Mouse (Mus musculus) ovary, postnatal 10 days (tissue): ENCODE results near the gene Mical3.

Experiments
- DNase-seq: peaks from one replicate; pipeline ENCODE4 v3.0.0; 2022; ENCODE audit warnings: low spot score

The Mical3 gene

DNA sequence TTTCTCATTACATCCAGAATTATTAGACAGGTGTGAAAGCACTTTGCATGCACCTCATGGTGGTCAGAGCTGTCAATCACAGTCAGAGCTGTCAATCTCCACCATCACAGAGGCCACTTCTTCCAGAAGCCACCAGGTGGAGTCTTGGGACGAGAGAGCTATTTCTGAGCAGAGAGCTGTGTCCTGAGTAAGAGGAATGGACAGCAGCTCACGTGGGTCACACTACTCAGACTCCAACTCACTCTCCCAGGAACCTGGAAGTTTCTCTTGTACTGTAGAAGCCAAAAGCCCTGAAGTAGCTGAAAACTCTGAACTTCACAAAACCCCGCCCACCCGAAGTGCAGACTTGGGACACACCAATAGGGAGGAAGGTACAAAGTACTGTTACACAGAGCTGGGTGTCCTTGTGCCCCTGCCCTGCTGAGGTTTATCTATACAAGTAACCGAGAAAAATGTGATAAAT, 227.3 kb downstream of the Mical3 start:
- DNase-seq = no peak

DNA sequence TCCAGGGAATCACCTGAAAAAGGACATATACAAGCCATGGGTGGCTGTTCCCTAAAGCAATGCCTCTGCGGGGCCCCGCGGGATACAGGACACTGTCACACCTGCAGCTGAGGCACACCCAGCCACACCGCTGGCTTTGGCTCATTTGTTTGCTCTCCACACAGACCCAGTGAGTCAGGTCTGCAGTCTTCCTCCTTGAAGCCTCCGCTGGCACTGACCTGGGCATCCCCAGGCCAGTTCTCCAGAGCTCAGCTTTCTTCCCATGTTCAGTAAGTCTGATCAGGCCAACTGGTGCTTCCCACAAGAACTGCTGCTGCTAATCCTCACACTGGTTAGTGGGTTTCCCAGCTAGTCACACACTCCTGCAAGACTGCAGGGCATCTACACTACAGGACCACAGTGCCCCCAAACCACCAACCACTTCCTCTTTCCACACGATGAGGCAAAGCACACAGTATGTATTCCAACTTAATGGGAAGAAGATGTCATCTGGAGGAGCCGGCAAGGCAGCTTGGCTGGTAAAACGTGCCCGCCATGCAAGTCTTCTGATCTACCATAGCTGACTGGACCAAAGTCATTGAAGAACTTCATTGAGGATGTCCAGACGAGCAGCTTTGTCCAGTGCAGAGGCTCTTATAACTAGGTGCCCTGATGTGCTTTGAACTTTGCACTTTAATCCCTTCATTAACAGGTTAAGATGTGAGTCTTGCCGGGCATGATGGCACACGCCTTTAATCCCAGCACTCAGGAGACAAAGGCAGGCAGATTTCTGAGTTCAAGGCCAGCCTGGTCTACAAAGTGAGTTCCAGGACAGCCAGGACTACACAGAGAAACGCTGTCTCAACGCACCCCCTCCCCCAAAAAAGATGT, 228.8 kb downstream of the Mical3 start:
- no peak for DNase-seq

DNA sequence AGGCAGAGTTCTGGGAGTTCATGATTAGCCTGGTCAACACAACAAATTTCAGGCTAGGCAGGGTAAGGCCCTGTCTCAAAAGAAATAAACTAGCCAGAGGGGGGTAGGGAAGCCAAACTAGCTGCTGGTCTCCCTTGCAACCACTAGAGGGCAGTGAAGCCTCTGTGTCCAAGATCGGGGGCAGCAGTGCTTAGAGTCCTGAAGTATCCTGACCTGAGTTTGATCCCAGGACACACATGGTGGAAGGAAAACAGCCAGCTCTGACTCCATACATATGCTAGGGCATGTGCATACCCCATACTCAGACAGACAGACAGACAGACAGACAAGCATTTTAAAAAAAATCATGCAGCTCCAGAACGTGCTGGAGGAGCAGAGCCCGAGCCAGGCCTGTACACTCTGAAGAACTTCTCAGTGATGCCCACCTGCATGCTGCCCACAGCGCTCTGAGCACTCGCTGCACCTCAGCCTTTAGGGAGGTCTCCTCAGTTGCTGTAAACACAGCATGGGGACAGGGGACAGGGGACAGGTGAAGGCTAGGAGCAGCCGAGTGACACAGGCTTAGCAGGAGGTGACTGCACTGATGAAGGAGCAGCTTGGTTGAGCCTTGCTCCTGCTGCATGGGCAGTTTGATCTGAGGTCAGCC, 232.5 kb downstream of the Mical3 start:
- DNase-seq = no peak

DNA sequence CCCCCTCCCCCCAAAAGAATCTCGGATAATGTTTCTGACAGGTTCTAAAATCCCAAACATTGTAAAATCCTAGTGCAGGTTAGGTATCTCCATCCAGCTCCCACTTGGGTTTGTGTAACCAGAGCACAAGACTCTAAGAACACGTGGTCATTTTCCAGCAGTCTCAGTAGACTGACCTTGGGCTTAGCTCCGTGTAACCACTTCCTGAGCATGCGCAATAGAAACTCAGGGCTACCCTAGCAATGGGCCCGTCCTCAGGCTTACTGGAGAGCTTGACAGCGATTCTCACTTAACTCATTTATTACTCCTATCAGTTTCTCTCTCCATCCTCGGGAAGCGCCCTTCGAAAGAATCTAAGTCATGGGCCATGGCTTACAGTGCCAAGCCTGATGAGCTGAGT, 236.3 kb downstream of the Mical3 start:
- DNase-seq = no peak

DNA sequence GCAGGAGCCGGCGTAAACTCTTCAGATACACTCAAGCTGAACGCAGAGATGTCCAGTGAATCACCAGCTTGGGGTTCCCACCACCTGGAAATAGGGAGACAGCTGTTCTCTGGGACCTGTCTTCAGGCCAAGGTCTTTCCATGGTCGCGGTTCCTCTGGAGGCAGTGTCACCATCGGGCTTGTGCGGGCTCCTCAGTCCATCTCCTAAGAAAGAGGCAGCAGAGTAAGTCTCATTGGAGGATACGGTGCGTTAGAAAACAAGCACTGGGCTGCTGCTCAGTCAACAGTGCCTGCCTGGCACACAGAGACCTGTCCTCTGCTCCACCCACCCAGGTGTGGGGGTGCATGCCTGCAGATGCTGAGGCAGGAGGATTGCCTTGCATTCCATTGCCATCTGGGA, 236.7 kb downstream of the Mical3 start:
- no peak for DNase-seq

DNA sequence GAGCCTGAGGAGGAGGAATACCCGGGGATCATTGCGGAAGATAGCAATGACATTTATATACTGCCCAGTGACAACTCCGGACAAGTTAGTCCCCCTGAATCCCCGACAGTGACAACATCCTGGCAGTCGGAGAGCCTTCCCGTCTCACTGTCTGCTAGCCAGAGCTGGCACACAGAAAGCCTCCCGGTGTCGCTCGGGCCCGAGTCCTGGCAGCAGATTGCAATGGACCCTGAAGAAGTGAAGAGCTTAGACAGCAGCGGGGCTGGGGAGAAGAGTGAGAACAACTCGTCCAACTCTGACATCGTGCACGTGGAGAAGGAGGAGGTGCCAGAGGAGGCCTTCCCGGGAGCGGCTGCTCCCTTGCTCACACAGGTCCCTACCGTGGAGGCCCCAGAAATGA, 244.1 kb downstream of the Mical3 start:
- no peak for DNase-seq

DNA sequence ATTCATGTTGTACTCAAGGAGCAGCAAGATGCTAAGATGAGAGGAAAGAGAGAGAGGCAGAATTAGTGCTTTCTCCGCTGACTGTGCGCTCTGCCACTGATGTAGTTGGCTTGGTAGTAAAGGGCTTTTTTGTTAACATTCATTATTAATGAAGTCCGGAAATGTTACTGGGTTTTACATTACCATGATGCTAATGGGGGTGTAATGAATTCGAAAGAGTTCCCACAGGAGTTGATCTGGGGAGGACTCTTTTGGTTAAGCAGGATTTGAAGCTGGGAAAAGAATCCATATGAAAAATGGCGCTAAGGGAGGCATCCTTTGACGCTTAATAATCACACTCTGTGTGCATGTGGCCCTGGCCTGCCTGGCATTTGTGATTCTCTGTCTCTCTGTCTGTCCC, 246.4 kb downstream of the Mical3 start:
- no peak for DNase-seq
